Mouse (Mus musculus): ENCODE data around the gene 4933416C03Rik. TPM values are rescaled to one million over a fixed set of nuclear protein-coding genes. Genes with fewer than 3 reads are reported as not detected.

Gene 4933416C03Rik
- not detected in 2 replicates for polyA plus RNA-seq (2015; fragmentation: Nextera tagmentation; extraction: Ambion mirVana)

DNA sequence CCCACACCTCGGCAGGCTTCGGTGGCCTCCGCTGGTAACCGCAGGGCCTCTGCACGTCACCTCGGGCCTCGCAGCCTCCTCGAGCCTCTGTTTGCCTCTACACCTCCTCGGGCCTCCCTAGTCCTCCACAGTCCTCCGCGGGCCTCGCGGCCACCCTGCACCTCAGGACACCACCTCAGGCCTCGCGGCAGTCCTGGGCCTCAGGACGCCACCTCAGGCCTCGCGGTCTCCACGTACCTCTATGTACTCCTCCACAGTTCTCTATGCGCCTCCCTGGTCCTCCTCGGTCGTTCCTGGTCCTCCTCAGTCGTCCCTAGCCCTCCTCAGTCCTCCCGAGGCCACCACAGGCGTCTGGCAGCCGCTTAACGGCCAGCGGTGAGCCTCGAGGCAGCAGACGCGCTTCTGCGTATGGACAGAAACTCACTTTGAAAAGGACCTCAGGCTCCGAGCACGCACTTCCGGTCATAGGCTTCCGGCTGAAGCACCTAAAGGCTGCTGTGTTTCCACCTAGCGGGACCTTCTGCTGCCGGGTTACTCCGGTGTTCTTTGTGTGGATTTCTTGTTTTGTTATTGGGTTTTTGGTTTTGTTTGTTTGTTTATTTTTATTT, at the start of gene 4933416C03Rik:
TSS of gene 4933416C03Rik (minus strand) at position 51 of the 608 bp plus-strand sequence.

Other genes starting within 250 kb of the 4933416C03Rik start
- gene Ptprr, start 95.7 kb downstream of the 4933416C03Rik start, polyA plus RNA-seq (2015; fragmentation: Nextera tagmentation; extraction: Ambion mirVana): 8.3 and 11.5 TPM in 2 replicates
- 2.3 and 4.3 TPM in 2 replicates for gene Ptprb, start 161.6 kb upstream of the 4933416C03Rik start, polyA plus RNA-seq (2015; fragmentation: Nextera tagmentation; extraction: Ambion mirVana)